Mouse (Mus musculus) small intestine, adult 2 months (tissue): ENCODE measurements around the gene Mfsd2a.

Experiments
- CTCF ChIP-seq: fragments of 200-500 bp; IDR thresholded peaks from 2 replicates; pipeline ENCODE4 v1.5.1; 2012; ENCODE audit warnings: low read depth, mild to moderate bottlenecking, control low read depth, inconsistent platforms, low read length, moderate library complexity, mixed read lengths; ENCODE audit not compliant: insufficient replicate concordance, insufficient read length; ENCODE audit errors: extremely low read depth
- POLR2A ChIP-seq: fragments of 200-500 bp; IDR thresholded peaks from 2 replicates; pipeline ENCODE4 v1.6.1; 2012; ENCODE audit warnings: low read depth, mild to moderate bottlenecking, control low read depth, inconsistent platforms, low read length, moderate library complexity

- TF ChIP-seq POLR2A: no peak
- no peak for TF ChIP-seq CTCF
These were observed 23.5 kb downstream of the Mfsd2a start for GRCm38 (mm10) chr4:122937489-122937888.
